Mouse (Mus musculus) cerebellum, adult 2 months (tissue): ENCODE measurements around the gene Bcl2l14.

Source experiments
- CTCF ChIP-seq: fragments of 200-500 bp; IDR thresholded peaks from 2 replicates; pipeline ENCODE4 v1.5.1; 2011; ENCODE audit warnings: low read depth, mild to moderate bottlenecking, control low read depth, low read length, moderate library complexity, borderline replicate concordance; ENCODE audit not compliant: insufficient read depth
- POLR2A ChIP-seq: fragments of 200-500 bp; IDR thresholded peaks from 2 replicates; pipeline ENCODE4 v1.6.1; 2011; ENCODE audit warnings: low read length, control low read depth, borderline replicate concordance; ENCODE audit not compliant: insufficient read depth

DNA sequence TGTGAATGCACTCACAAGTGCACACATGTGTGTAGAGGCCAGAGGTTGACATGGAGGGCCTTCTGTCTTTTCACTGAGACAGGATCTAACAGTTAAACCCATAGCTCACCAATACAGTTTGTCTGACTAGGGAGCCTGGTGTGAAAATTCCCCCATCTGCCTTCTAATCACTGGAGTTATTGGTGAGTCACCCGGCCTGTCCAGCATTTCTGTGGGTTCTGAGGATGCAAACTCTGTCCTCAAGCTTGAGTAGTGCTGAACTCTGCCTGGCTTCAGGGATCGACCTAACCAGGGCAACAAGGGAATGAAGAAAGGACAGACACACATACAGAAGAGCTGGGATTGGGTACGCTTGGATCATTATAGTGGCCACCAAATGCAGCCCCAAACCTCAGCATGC is 45.6 kb downstream of the Bcl2l14 start:
- TF ChIP-seq CTCF: no peak
- no peak for TF ChIP-seq POLR2A
